Mouse (Mus musculus) limb, embryonic 11.5 days (tissue): ENCODE data around the gene Hk1. TPM values are rescaled to one million over a fixed set of nuclear protein-coding genes. Genes with fewer than 3 reads are reported as not detected.
A peak's percentile ranks its signal among the peaks of the same experiment; 100 is the strongest.

Experiments used
- ATAC-seq: fragments of 200-750 bp; cut with Nextera tagmentation; 2 replicates; pipeline ENCODE4 v1.8.0; 2017; ENCODE audit warnings: low read depth; ENCODE audit not compliant: insufficient number of reproducible peaks, low FRiP score, low TSS enrichment
- DNase-seq: peaks from one replicate; pipeline ENCODE4 v3.0.0-alpha.2; 2015; ENCODE audit warnings: low spot score
- H3K27ac ChIP-seq: fragments of 300-500 bp; sonication (generic); replicated peaks from 2 replicates; pipeline ENCODE4 v1.5.1; 2014; ENCODE audit warnings: low read depth, mild to moderate bottlenecking, low read length
- H3K27me3 ChIP-seq: fragments of 300-500 bp; sonication (generic); 2 replicates; pipeline ENCODE4 v1.6.1; 2014; ENCODE audit warnings: mild to moderate bottlenecking, low read length, mixed read lengths; ENCODE audit not compliant: control insufficient read depth, insufficient read depth
- H3K36me3 ChIP-seq: fragments of 300-500 bp; sonication (generic); 2 replicates; pipeline ENCODE4 v1.6.1; 2014; ENCODE audit warnings: mild to moderate bottlenecking, low read length, moderate library complexity, mixed read lengths; ENCODE audit not compliant: control insufficient read depth, insufficient read depth
- H3K4me1 ChIP-seq: fragments of 300-500 bp; sonication (generic); 2 replicates; pipeline ENCODE4 v1.6.1; 2014; ENCODE audit warnings: low read length, mixed read lengths; ENCODE audit not compliant: control insufficient read depth, insufficient read depth
- H3K4me2 ChIP-seq: fragments of 300-500 bp; sonication (generic); 2 replicates; pipeline ENCODE4 v1.6.1; 2014; ENCODE audit warnings: low read depth, mild to moderate bottlenecking, moderate library complexity; ENCODE audit not compliant: severe bottlenecking
- H3K4me3 ChIP-seq: fragments of 300-500 bp; sonication (generic); 2 replicates; pipeline ENCODE4 v1.5.1; 2014; ENCODE audit warnings: low read depth, low read length
- H3K9ac ChIP-seq: fragments of 300-500 bp; sonication (generic); 2 replicates; pipeline ENCODE4 v1.6.1; 2014; ENCODE audit warnings: mild to moderate bottlenecking, low read length
- H3K9me3 ChIP-seq: fragments of 300-500 bp; sonication (generic); 2 replicates; pipeline ENCODE4 v1.6.1; 2016; ENCODE audit warnings: low read length; ENCODE audit not compliant: control insufficient read depth
- WGBS: fragments of 180-500 bp; shearing (Covaris S2); extraction: QIAGEN DNeasy Blood & Tissue Kit; methylation state at CpG from one replicate; pipeline ENCODE4 v1.1.7; 2014; 5-methylcytosine and 5-hydroxymethylcytosine counted together
- polyA plus RNA-seq: library from polyadenylated mRNA; unstranded; fragments of >200 nt; fragmentation: Nextera tagmentation; extraction: Ambion mirVana; gene quantifications from 2 replicates; pipeline ENCODE4 v1.2.1, GENCODE M21; 2014

Hk1 gene
- polyA plus RNA-seq, 1 experiment from 2014 or later, result 22.4 TPM

DNA sequence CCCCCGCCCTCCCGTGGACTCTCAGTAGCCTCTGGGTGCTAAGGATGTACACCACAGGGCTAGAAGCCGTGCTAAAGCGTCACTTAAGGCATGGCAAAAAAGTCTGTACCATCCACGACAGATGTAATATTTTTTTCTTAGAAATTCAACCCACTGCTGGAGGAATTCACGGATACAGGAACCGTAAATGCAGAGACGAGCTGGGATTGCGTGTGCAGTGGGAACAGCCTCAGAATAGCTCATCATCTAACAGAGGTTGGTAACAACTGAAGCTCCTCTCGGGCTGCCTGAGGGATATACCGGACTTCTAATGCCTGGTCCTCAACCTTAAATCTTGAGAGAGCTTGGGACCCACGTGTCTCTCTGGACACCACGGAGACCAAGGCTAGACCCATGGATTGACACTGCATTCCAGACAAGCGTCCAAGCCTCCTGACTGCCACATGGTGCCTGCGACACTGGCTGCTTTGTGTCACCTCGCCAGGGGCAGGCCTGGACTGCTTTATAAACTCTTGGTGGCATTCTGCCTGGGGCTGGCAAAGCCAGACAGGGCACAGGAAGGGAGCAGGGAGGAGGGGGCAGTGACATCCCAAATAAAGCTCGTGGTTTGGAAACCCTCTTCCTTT, 23.5 kb downstream of the Hk1 start:
- Histone ChIP-seq H3K4me3 (no peak overlapping the region), H3K27ac (no peak overlapping the region), H3K9me3 (0 out of 2 replicates have a peak, but pooled peaks cover 2% of the 10 kb centered on the region), H3K27me3 (no peaks in the 10 kb centered on the region), H3K4me1 (no peaks in the 10 kb centered on the region), H3K36me3 (no peaks in the 10 kb centered on the region), H3K4me2 (no peak overlapping the region), H3K9ac (no peak overlapping the region)
- WGBS, result 80% methylated on average over 17 of the region's 17 CpGs
- ATAC-seq, result no peak
- no peak for DNase-seq

- no peak overlapping the region for H3K9ac ChIP-seq
- WGBS, result 82% methylated on average over 5 of the region's 5 CpGs
- no peaks in the 10 kb centered on the region for H3K36me3 ChIP-seq
- ATAC-seq, result no peak
- no peaks in the 10 kb centered on the region for H3K9me3 ChIP-seq
- H3K27ac ChIP-seq, result no peak overlapping the region
- no peak overlapping the region for H3K4me2 ChIP-seq
- no peaks in the 10 kb centered on the region for H3K27me3 ChIP-seq
- H3K4me3 ChIP-seq, result no peak overlapping the region
- DNase-seq, result no peak
- peaks cover 4% of the 10 kb centered on the region; the same call in 1 of the 2 replicates for H3K4me1 ChIP-seq
Observed at GRCm38 (mm10) chr10:62345147-62345546, 34.6 kb downstream of the Hk1 start.

DNA sequence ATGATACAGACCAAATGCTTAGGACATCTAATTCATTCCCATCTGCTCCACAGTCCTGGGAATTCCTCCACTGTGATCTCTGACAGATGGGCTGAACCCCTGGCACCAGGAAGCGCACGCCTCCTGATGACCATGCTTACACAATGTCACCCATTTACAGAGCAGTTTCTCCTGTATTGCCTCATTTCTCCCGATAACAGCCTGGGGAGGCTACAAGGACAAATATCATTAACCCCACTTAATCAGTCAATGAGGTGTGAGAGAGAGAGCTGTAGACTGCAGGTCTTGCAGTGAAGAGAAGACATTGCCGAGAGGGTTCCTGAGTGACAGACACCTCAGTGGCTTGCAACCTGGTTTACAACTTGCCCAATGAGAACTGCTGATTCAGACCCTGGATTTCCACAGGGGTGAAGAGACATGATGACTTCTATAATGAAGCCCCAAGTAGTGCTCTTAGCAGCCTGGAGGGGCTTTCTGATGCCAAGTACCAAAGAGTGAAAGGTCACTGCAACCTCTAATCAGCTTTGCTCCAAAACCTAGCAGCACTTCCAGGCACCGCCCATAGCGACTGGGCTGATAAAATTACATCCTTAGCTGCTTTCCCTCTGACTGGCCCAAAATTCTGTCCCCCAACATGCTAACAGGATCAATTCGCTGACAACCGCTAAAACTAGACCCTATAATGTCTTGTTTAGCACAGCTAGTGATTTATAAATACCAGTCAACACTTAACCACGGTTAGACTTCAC, 35.5 kb downstream of the Hk1 start:
- Histone ChIP-seq H3K9ac (no peak overlapping the region), H3K4me3 (no peak overlapping the region), H3K36me3 (no peaks in the 10 kb centered on the region), H3K27me3 (no peaks in the 10 kb centered on the region), H3K9me3 (no peaks in the 10 kb centered on the region), H3K4me2 (no peak overlapping the region), H3K4me1 (peaks cover 7% of the 10 kb centered on the region), H3K27ac (no peak overlapping the region)
- no peak for DNase-seq
- no peak for ATAC-seq
- 79% methylated on average over 9 of the region's 9 CpGs for WGBS

DNA sequence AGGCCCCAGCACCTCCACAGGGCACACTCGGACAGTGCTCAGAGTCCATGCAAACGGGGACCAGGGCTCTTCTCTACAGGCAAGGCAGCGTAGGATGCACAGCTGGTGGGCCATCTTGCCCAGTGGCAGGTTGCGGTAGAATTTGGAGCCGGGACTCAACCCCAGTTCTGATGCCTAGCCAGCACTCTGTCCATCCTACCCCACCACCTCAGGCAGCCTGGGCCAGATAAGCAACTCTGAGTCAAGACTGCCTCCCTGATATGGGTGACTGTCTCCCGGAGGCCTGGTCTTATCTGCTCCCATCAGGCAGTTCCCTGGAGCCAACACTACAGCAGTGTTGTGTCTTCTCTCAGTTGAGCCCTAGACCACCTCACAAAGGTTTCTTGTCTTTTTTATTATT, 37.2 kb downstream of the Hk1 start:
- DNase-seq, result no peak
- no peak overlapping the region for H3K27ac ChIP-seq
- H3K4me2 ChIP-seq, result no peak overlapping the region
- 92% methylated on average over 6 of the region's 6 CpGs for WGBS
- peaks cover 19% of the 10 kb centered on the region for H3K4me1 ChIP-seq
- H3K27me3 ChIP-seq, result no peaks in the 10 kb centered on the region
- H3K9ac ChIP-seq, result no peak overlapping the region
- no peaks in the 10 kb centered on the region for H3K36me3 ChIP-seq
- H3K9me3 ChIP-seq, result no peaks in the 10 kb centered on the region
- ATAC-seq, result no peak
- no peak overlapping the region for H3K4me3 ChIP-seq

DNA sequence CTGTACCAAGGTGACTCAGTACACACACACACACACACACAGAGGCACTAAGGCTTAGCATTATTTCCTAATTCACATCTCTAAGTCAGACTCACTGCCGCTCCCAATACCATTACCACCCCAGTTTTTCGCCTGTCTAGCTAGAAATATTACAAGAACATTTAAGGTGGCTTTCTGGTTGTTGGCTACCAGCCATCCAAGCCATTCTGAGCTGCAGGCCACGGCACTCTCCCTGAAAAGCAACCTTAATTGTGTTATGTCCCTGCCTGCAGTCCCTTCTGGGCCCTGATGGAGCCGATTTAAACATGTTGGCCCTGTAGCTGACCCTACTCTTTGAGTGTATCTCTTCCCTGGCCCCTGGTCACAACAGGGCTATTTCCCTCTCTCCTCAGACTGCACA, 37.8 kb downstream of the Hk1 start:
- H3K9ac ChIP-seq, result no peak overlapping the region
- H3K27me3 ChIP-seq, result no peaks in the 10 kb centered on the region
- H3K4me2 ChIP-seq, result no peak overlapping the region
- H3K27ac ChIP-seq, result no peak overlapping the region
- no peaks in the 10 kb centered on the region for H3K9me3 ChIP-seq
- H3K4me1 ChIP-seq, result peaks cover 19% of the 10 kb centered on the region
- DNase-seq (no peak), ATAC-seq (no peak)
- H3K4me3 ChIP-seq, result no peak overlapping the region
- no peaks in the 10 kb centered on the region for H3K36me3 ChIP-seq
- WGBS, result 84% methylated on average over 4 of the region's 4 CpGs

GRCm38 (mm10) chr10:62340991-62341390, 38.7 kb downstream of the Hk1 start:
- peaks cover 23% of the 10 kb centered on the region for H3K4me1 ChIP-seq
- H3K27me3 ChIP-seq, result no peaks in the 10 kb centered on the region
- ATAC-seq, result no peak
- WGBS, result 29% methylated on average over 3 of the region's 3 CpGs
- peak overlapping the region; percentile 56 for H3K9ac ChIP-seq
- DNase-seq, result no peak
- H3K9me3 ChIP-seq, result no peaks in the 10 kb centered on the region
- peak overlapping the region; percentile 67 for H3K4me3 ChIP-seq
- H3K36me3 ChIP-seq, result no peaks in the 10 kb centered on the region
- H3K27ac ChIP-seq, result peak overlapping the region; percentile 67
- H3K4me2 ChIP-seq, result peak overlapping the region; percentile 96

DNA sequence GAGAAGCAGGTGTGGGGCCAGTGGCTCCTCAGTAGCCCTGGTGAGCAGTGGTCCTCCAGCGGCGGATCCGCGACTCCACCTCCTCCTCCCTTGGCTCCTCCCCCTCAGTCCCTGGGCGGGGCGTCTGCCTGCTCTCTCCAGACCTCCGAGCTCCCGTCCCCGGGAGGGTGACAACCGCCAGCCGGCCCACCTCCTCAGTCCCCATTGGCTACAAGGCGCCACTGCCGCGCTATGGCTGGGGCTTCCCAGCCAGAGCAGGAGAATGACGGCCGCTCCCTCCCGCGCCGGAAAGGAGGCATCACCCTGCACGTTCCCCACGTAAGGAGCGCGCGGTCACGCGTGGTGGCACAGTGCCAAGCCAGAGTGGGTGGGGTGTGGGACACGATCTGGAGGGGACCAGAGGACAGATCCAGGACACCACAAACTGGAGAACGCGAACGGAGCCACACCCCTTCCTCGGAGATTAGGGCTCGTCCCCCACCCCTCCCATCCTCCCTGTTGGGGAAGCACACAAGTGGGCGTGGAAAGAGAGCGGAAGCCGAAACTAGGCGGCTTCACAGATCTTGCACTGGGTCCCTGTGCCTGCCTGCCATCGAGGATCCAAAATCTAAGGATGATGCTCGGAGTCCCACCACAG, 39.5 kb downstream of the Hk1 start:
- Histone ChIP-seq H3K36me3 (no peaks in the 10 kb centered on the region), H3K9me3 (no peaks in the 10 kb centered on the region), H3K27me3 (no peaks in the 10 kb centered on the region), H3K27ac (peak overlapping the region; percentile 67), H3K4me2 (peak overlapping the region; percentile 96), H3K4me3 (peak overlapping the region; percentile 67), H3K4me1 (peaks cover 24% of the 10 kb centered on the region), H3K9ac (peak overlapping the region; percentile 67)
- DNase-seq (peak; percentile 98), ATAC-seq (peak; percentile 96)
- under 1% methylated on average over 36 of the region's 38 CpGs for WGBS

GRCm38 (mm10) chr10:62339211-62340094, 40.3 kb downstream of the Hk1 start:
- 4% methylated on average over 45 of the region's 45 CpGs for WGBS
- peaks cover 24% of the 10 kb centered on the region for H3K4me1 ChIP-seq

More at GRCm38 (mm10) chr10:62339211-62340094, 40.3 kb downstream of the Hk1 start:
- Histone ChIP-seq H3K27ac (0 out of 2 replicates have a peak overlapping the region, but pooled peaks have one; percentile 21), H3K36me3 (no peaks in the 10 kb centered on the region), H3K9me3 (no peaks in the 10 kb centered on the region), H3K9ac (peak overlapping the region; percentile 67), H3K27me3 (no peaks in the 10 kb centered on the region), H3K4me3 (peak overlapping the region; percentile 67), H3K4me2 (peak overlapping the region; percentile 96)
- DNase-seq (peak; percentile 40), ATAC-seq (peak; percentile 42)
